Mouse (Mus musculus) lung, postnatal 36 days (tissue): ENCODE measurements at regions not wholly inside any gene's neighbourhood (a gene's known extent, or its start where the extent isn't known, plus 50 kb on each side); places are given as distances from the start of the nearest gene placed in this dataset.
A peak's percentile ranks its signal among the peaks of the same experiment; 100 is the strongest.
"Not testable (repeated sequence)": the region's sequence is repeated elsewhere in the genome, so short reads cannot be mapped to it uniquely, and the experiment has no call there.

Experiments
- DNase-seq: peaks from one replicate; pipeline ENCODE4 v3.0.0; 2022; ENCODE audit warnings: mixed read lengths

GRCm38 (mm10) chrX:105655591-105655990 is 108.5 kb upstream of the Fgf16 start:
- DNase-seq, result not testable (repeated sequence)

- no peak for DNase-seq
Measured at GRCm38 (mm10) chrX:105670531-105670930, 93.5 kb upstream of the Fgf16 start.

GRCm38 (mm10) chrX:105671247-105671646 is 92.8 kb upstream of the Fgf16 start:
- no peak for DNase-seq

- no peak for DNase-seq
Measured at GRCm38 (mm10) chrX:105674860-105675259, 89.2 kb upstream of the Fgf16 start.

- DNase-seq, result peak; percentile 2
Measured at GRCm38 (mm10) chrX:105683678-105684077, 80.4 kb upstream of the Fgf16 start.

GRCm38 (mm10) chrX:105684433-105684832 is 79.6 kb upstream of the Fgf16 start:
- DNase-seq, result peak; percentile 55

- no peak for DNase-seq
Measured at GRCm38 (mm10) chrX:105710676-105711241, 53.3 kb upstream of the Fgf16 start.
